8 mouse cellular contexts compared by ENCODE assay signal in the genomic region with DNA sequence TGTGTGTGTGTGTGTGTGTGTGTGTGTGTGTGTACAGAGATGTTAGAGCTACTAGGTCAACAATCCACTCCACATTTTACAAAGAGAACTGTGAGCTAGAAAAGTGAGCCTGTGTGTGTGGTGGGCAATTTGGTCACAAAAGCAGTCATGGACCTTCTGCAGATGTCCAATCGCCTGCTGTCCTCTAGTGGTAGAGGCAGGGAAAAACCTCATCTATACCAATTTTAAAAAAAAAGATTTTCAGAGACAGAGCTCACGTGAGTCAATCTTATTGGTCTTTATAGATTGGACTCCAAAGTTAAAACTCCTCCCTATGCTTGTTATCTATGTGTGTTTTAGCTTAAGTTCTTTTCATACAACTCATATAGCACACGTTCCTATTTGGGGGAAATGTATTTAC.
A peak's percentile ranks its signal among the peaks of the same experiment; 100 is the strongest.
DNase-seq lines count a peak whose midpoint lies in the region; ATAC-seq and TF ChIP-seq lines count a peak whose summit lies in the region.

No protein-coding gene starts in this region.

- H3K27ac ChIP-seq in cerebellum, adult 2 months (ENCODE audit: insufficient read depth, low read length): no peak overlapping the region
- H3K27ac ChIP-seq in lung, postnatal 0 days (ENCODE audit: low read length): no peak overlapping the region

- H3K9me3 ChIP-seq in lung, postnatal 0 days (ENCODE audit: low read length): no peaks in the 10 kb centered on the region

- TF ChIP-seq EP300 in lung, postnatal 0 days (IDR thresholded peaks at IDR 0.05): no peak

- peak; percentile 42 to 45 for DNase-seq in cerebellum, adult 2 months
- DNase-seq in cerebellum, adult 11-12 months: no peak
- peak; percentile 36 for DNase-seq in 3134 (ENCODE audit: extremely low read depth, insufficient read length, low spot score)
- peak; percentile 42 for DNase-seq in adrenal gland, postnatal 10 days
- peak; percentile 58 for DNase-seq in fibroblast of lung, adult 2 months (ENCODE audit: low read depth)
- peak; percentile 88 for DNase-seq in lung, postnatal 0 days (ENCODE audit: low spot score)
- DNase-seq in right cerebral cortex, postnatal 14 days: peak; percentile 31

- no peak for TF ChIP-seq POLR2A in cerebellum, adult 2 months (IDR thresholded peaks at IDR 0.05; ENCODE audit: borderline replicate concordance, insufficient read depth, low read length)

- TF ChIP-seq CTCF in cerebellum, adult 2 months (IDR thresholded peaks at IDR 0.05; ENCODE audit: borderline replicate concordance, insufficient read depth, low read depth, low read length): peak; percentile 85
- TF ChIP-seq CTCF in lung, postnatal 0 days (IDR thresholded peaks at IDR 0.05): peak; percentile 92

- WGBS in cerebellum, adult 2 months: 11% methylated on average over 3 of the region's 3 CpGs
- 2% methylated on average over 3 of the region's 3 CpGs for WGBS in lung, postnatal 0 days

- no peaks in the 10 kb centered on the region for H3K27me3 ChIP-seq in cerebellum, adult 2 months (ENCODE audit: control insufficient read depth, insufficient read depth, low read length)
- no peaks in the 10 kb centered on the region for H3K27me3 ChIP-seq in lung, postnatal 0 days (replicated peaks; ENCODE audit: insufficient read depth, low read length)

- H3K4me1 ChIP-seq in cerebellum, adult 2 months (ENCODE audit: control insufficient read depth, insufficient read depth, low read length): no peaks in the 10 kb centered on the region
- no peaks in the 10 kb centered on the region for H3K4me1 ChIP-seq in lung, postnatal 0 days (ENCODE audit: insufficient read depth, low read depth, low read length)

- H3K4me2 ChIP-seq in lung, postnatal 0 days (replicated peaks; ENCODE audit: low read depth, low read length): no peak overlapping the region

- peak; percentile 82 for ATAC-seq in inflammation-experienced regulatory T-cells, adult 6 months
- peak; percentile 62 for ATAC-seq in lung, postnatal 0 days

- no peak overlapping the region for H3K4me3 ChIP-seq in cerebellum, adult 2 months (replicated peaks; ENCODE audit: insufficient read depth, low read depth, low read length)
- no peak overlapping the region for H3K4me3 ChIP-seq in lung, postnatal 0 days (ENCODE audit: low read depth, low read length)

- no peaks in the 10 kb centered on the region for H3K36me3 ChIP-seq in lung, postnatal 0 days (ENCODE audit: insufficient read depth, low read length)

- no peak overlapping the region for H3K9ac ChIP-seq in lung, postnatal 0 days (replicated peaks; ENCODE audit: low read depth)
